Mouse (Mus musculus) stomach, embryonic 16.5 days (tissue): ENCODE measurements around the gene Efcab3. TPM values are rescaled to one million over a fixed set of nuclear protein-coding genes. Genes with fewer than 3 reads are reported as not detected.

Experiments used
- ATAC-seq: fragments of 200-750 bp; cut with Nextera tagmentation; 2 replicates; pipeline ENCODE4 v1.8.0; 2017; ENCODE audit warnings: moderate number of reproducible peaks, moderate TSS enrichment; ENCODE audit not compliant: insufficient read depth, low FRiP score
- H3K27ac ChIP-seq: fragments of 300-500 bp; sonication (generic); 2 replicates; pipeline ENCODE4 v1.5.1; 2014; ENCODE audit warnings: low read length
- H3K27me3 ChIP-seq: fragments of 300-500 bp; sonication (generic); 2 replicates; pipeline ENCODE4 v1.6.1; 2014; ENCODE audit warnings: low read length, control low read depth, mixed read lengths; ENCODE audit not compliant: control insufficient read depth, insufficient read depth
- H3K36me3 ChIP-seq: fragments of 300-500 bp; sonication (generic); 2 replicates; pipeline ENCODE4 v1.6.1; 2014; ENCODE audit warnings: low read length; ENCODE audit not compliant: control insufficient read depth, insufficient read depth
- H3K4me1 ChIP-seq: fragments of 300-500 bp; sonication (generic); 2 replicates; pipeline ENCODE4 v1.6.1; 2014; ENCODE audit warnings: low read length, control low read depth, mixed read lengths; ENCODE audit not compliant: control insufficient read depth, insufficient read depth
- H3K4me2 ChIP-seq: fragments of 300-500 bp; sonication (generic); 2 replicates; pipeline ENCODE4 v1.6.1; 2014; ENCODE audit warnings: low read depth, low read length, mixed read lengths
- H3K4me3 ChIP-seq: fragments of 300-500 bp; sonication (generic); replicated peaks from 2 replicates; pipeline ENCODE4 v1.5.1; 2014; ENCODE audit warnings: mild to moderate bottlenecking, low read length
- H3K9ac ChIP-seq: fragments of 300-500 bp; sonication (generic); 2 replicates; pipeline ENCODE4 v1.6.1; 2014; ENCODE audit warnings: low read length
- H3K9me3 ChIP-seq: fragments of 300-500 bp; sonication (generic); replicated peaks from 2 replicates; pipeline ENCODE4 v1.6.1; 2016; ENCODE audit warnings: low read length, control low read depth; ENCODE audit not compliant: control insufficient read depth
- WGBS: fragments of 180-500 bp; shearing (Covaris S2); extraction: QIAGEN DNeasy Blood & Tissue Kit; methylation state at CpG from one replicate; pipeline ENCODE4 v1.1.7; 2014; 5-methylcytosine and 5-hydroxymethylcytosine counted together
- polyA plus RNA-seq: library from polyadenylated mRNA; unstranded; fragments of >200 nt; fragmentation: Nextera tagmentation; extraction: Ambion mirVana; gene quantifications from 2 replicates; pipeline ENCODE4 v1.2.1, GENCODE M21; 2015

Gene Efcab3
- polyA plus RNA-seq, 1 experiment from 2014 or later = 0.23 TPM

DNA sequence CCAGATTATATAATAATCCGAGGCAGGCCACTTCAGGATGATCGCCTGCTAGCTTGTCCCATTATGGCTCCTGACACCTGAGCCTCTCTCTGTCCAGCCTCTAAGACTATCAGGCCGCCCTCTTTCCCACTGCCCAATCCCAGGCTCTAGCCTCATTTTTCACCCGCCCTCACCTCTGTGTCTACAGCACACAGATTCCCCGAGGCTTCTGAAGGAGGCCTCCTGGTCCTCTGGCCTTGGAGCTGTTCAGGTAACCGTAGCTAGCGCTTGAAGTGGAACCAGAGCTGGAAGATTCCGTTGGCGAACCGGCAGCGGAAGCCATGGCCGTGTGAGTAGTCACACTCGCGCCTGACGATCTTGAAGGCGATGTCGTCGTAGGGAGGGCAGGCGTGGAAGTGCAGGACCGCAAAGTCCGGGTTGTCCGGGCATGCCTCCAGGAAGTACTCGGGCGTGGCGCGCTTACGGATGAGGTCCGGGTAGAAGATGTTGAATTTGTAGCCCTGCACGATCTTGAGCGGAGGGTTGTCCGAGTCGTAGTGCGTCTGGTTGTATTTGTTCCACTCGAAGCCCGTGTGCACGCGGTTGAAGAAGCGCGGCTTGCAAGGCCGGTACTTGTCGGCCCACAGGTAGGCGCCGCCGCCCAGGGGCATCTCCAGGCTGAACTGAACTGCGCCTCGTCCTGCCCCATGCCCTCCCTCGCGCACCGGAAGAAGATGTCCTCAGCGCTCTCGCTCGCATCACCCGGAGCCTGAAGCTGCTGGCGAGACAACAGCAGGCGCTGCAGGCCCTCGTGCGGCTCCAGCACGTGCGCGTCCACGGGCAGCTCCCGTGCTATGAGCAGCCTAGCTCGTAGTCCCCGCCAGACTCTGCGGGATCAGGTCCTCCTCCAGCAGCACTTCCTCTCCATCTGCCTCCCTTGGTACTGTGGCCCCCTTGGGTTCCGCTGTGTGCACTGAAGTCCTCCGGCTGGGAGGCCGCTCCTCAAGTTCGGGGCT lies 101.4 kb downstream of the Efcab3 start:
- Histone ChIP-seq H3K9ac (no peak overlapping the region), H3K4me3 (no peak overlapping the region), H3K4me1 (no peaks in the 10 kb centered on the region), H3K4me2 (no peak overlapping the region), H3K27me3 (no peaks in the 10 kb centered on the region), H3K36me3 (no peaks in the 10 kb centered on the region), H3K9me3 (peaks cover 21% of the 10 kb centered on the region), H3K27ac (no peak overlapping the region)
- no peak for ATAC-seq
- 79% methylated on average over 69 of the region's 69 CpGs for WGBS

DNA sequence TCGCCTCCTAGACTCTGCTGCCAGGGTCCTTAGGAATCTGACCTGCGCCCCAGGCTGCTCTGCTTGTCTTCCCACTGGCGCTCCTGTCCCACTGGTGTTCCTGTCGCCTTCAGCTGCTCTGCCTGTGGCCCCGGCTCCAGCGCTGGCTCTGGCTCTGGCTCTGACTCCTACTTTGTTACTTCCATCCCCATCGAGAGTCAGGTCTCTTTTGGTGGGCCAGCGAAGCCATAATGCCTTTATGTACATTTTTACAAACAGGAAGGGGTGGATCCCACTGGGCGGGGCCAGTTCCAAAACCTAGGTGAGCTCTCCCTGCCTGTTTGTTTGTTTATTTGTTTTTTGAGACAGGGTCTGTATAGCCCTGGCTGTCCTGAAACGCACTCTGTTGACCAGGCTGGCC lies 103.4 kb downstream of the Efcab3 start:
- Histone ChIP-seq H3K27me3 (no peaks in the 10 kb centered on the region), H3K9me3 (peaks cover 21% of the 10 kb centered on the region), H3K27ac (no peak overlapping the region), H3K4me3 (no peak overlapping the region), H3K4me2 (no peak overlapping the region), H3K9ac (no peak overlapping the region), H3K36me3 (no peaks in the 10 kb centered on the region), H3K4me1 (no peaks in the 10 kb centered on the region)
- WGBS = 93% methylated on average over 10 of the region's 10 CpGs
- no peak for ATAC-seq

Other genes with a start within 250 kb of the Efcab3 start
- 32.1 and 32.8 TPM in 2 replicates for gene Mettl2, start 62.8 kb downstream of the Efcab3 start, polyA plus RNA-seq
- not detected in 2 replicates for gene Gm10842, start 83.3 kb downstream of the Efcab3 start, polyA plus RNA-seq
- gene Tlk2, start 115.2 kb downstream of the Efcab3 start, polyA plus RNA-seq = 10.5 TPM in 2 replicates
- 12.7 and 13.4 TPM in 2 replicates for gene Mrc2, start 229.1 kb downstream of the Efcab3 start, polyA plus RNA-seq